Mouse (Mus musculus) layer of hippocampus, adult 2 months (tissue): ENCODE measurements around the gene Adam8. TPM values are rescaled to one million over a fixed set of nuclear protein-coding genes. Genes with fewer than 3 reads are reported as not detected.
A peak's percentile ranks its signal among the peaks of the same experiment; 100 is the strongest.

Experiments
- DNase-seq, 2 experiments: peaks; one replicate each; pipeline ENCODE4 v3.0.0; 2022; ENCODE audit warnings: low spot score in 2 of 2
- H3K27ac ChIP-seq: fragments of 200-600 bp; 2 replicates; pipeline ENCODE4 v1.8.1; 2022
- H3K4me3 ChIP-seq: fragments of 200-600 bp; 2 replicates; pipeline ENCODE4 v1.8.1; 2022; ENCODE audit warnings: mild to moderate bottlenecking
- CTCF ChIP-seq: fragments of 200-600 bp; conservative IDR thresholded peaks from 2 replicates; pipeline ENCODE4 v1.8.1; 2022; ENCODE audit warnings: antibody characterized with exemption, mild to moderate bottlenecking, moderate library complexity
- long read RNA-seq, 2 experiments: library from polyadenylated mRNA; stranded (forward); transcript quantifications; one replicate each; pipeline ENCODE4 v2.0.0; 2021; ENCODE audit warnings: borderline mapping rate in 2 of 2
- total RNA-seq, 2 experiments: library from RNA; stranded (reverse); gene quantifications; 2 replicates each; pipeline ENCODE4 v1.2.3; 2021

The Adam8 gene
- total RNA-seq = 1 to 10 TPM; 3.4 to 6.0 TPM
- long read RNA-seq, experiment 1, partial matches to known transcripts = 0 of 2 reads
- long read RNA-seq, experiment 1, other reads (novel, unspliced or antisense) = 1 of 2 reads
- long read RNA-seq, experiment 2, partial matches to known transcripts = 0 of 1 reads
- long read RNA-seq, experiment 2, other reads (novel, unspliced or antisense) = 1 of 1 reads

DNA sequence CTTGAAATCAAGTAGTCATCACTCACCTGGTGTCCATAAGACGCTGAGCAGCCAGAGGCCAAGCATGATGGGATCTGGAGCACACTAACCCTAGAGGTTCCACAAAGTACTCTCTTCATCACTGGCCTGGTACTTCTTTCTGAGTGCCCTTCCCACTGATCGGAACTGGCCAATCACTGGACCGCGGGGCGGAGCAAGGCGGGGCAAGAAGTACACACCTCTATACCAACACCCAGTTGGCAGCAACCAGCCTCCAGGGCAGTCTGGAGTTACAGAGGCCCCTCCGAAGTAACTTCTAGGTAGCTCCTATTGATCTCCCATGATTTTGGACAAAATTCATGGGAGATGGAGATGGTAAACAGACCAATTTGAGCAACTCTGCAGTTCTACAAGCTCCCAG, at the start of gene Adam8:
Gene Adam8, minus strand, starts transcription at position 157 of the 400 bp plus-strand sequence.
- DNase-seq = no peak
- H3K4me3 ChIP-seq = no peak within 1 kb of the TSS
- no peak for TF ChIP-seq CTCF
- no peak within 1 kb of the TSS for H3K27ac ChIP-seq

DNA sequence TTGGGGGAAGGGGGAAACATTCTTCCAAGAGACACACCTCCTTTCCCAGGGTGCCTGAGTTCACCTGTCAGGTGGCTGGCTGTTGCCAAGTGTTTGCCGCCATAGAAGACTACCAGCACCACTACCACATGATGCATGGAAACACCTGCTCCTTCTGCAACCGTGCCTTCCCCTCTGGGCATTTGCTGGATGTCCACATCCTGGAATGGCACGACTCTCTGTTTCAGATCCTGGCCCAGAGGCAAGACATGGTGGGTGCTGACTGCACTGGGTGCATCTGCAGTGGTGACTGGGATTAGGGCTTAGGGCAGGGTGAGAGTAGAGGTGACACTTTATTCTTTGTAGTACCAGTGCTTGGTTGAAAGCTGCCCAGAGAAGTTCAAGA, 44.8 kb upstream of the Adam8 start:
- DNase-seq = no peak
- H3K27ac ChIP-seq = no peak overlapping the region
- peak overlapping the region; percentile 78 for H3K4me3 ChIP-seq
- no peak for TF ChIP-seq CTCF

DNA sequence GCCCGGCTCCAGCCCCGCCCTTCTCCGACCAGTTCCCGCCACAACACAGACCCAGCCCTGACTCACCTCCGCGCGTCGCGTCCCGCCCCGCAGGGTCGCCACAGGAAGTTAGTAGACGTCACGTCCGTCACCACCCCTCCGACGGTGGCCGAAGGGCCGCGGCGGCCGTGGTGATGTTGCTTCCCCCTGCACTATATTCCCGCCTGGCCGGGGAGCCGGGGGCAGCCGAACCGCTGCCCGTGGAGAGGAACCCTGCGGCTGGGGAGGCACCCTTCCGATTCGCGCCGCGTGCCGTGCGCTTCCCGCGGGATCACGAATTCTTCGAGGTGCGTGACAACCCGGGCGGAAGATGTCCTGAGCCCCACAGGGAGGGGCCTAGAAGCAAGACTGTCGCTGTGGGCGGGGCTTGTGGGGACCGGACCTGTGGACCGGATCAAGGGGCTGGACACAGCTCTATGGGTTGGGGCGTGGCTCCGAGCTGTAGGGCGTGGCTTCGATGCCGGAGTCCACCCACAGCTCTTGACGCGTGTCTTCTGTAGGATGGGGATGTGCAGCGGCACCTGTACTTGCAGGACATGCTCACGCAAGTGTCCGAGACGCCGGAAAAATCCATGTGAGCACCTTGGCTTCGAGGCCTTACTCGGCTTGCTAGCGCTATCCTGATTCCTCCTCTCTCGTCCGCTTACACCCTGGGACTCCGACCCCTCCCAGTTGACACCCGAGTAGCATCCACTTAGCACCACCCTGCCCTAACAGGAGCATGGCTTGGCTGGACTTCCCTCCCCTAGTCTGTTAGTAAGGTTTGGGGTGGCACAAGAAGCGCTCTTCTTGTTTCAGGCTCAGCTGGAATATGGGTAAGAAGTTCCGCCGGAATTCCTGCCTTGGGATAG, 44.2 kb upstream of the Adam8 start, which contains the start of the genes Zfp511 and Tubgcp2:
Gene Zfp511, plus strand, starts transcription at position 111 of the 890 bp plus-strand sequence.
Gene Tubgcp2, minus strand, starts transcription at position 389 of the 890 bp plus-strand sequence.
- peak within 1 kb of the TSS; percentile 78 for H3K4me3 ChIP-seq
- no peak for TF ChIP-seq CTCF
- H3K27ac ChIP-seq = peak within 1 kb of the TSS; percentile 98
- DNase-seq = peak; percentile 89 to 93

DNA sequence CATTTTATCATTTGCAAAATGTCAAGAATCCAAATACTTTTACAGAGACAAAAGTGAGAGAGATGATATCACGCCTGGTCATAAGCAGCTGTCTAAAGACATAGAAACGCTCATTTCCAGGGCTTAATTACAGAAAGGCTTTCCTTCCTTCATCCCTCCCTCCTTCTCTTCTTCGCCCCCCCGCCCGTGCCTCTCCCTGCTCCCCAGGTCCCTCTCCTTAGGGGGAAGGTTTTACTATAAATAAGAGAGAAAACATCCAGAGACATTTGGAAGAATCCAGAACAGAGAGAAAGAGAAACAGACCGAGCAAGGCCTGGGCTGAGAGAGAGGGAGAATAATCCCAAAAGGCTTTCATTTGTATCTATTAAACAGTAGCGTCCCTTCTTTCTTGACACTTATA, 43.1 kb upstream of the Adam8 start:
- Histone ChIP-seq H3K4me3 (peak overlapping the region; percentile 78), H3K27ac (peak overlapping the region; percentile 98; the same call in 1 of the 2 replicates)
- DNase-seq = no peak
- no peak for TF ChIP-seq CTCF

DNA sequence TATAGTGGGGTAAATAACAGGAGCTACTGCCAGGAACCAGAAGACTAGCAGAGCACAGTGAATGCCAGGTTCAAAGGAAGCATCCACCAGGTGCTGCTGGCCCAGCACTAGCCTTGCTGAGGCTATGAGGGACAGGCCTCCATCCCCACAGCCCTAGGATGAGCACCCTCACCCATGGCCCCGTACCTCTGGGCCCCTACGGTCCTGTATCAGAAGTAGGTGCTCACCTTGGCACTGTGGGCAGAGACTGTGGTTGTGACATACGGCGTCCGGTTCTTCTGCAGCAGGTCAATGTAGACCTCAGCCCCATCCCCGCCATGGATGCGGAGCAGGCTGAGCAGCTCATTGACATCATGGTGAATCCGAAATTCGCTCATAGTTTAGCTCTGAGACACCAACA, 41.0 kb upstream of the Adam8 start:
- Histone ChIP-seq H3K4me3 (no peak overlapping the region), H3K27ac (no peak overlapping the region)
- no peak for DNase-seq
- no peak for TF ChIP-seq CTCF

DNA sequence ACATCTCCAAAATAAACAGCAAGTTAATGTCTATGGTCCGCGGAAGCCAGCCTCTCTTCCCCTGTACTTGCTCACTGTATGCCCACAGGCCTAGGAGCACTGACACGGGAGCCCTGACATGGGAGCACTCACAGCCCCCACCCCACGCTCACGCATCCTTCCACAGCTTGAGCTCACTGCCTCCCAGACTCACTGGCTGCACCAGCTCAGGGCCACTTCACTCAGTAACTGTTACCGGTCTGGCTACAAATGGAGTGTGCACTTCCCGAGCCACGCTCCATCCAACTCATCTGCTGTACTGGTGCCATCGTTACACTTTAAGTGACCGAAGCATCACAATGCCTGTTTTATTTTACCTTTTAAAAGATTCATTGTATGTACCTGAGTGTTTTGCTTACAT, 40.0 kb upstream of the Adam8 start:
- Histone ChIP-seq H3K4me3 (no peak overlapping the region), H3K27ac (no peak overlapping the region)
- TF ChIP-seq CTCF = no peak
- no peak for DNase-seq

DNA sequence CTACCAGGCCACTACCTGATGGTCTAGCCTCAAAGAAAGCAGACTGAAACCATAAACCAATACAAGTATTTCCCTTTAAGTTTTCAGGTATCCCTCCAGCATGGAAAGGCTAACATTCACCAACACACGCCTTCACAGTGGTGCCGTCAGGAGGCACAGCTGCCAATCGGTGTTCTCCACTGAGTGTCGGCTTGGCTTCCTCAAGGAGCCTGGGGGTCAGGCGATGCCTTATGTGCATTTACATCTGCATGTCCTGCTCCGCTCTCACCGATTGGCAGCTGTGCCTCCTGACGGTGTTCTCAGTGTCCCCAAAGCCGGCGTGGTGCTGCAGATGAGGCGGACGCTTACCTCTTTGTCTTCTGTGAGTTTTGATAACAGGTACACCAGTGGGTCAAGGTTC, 39.4 kb upstream of the Adam8 start:
- H3K27ac ChIP-seq = no peak overlapping the region
- TF ChIP-seq CTCF = no peak
- DNase-seq = no peak

DNA sequence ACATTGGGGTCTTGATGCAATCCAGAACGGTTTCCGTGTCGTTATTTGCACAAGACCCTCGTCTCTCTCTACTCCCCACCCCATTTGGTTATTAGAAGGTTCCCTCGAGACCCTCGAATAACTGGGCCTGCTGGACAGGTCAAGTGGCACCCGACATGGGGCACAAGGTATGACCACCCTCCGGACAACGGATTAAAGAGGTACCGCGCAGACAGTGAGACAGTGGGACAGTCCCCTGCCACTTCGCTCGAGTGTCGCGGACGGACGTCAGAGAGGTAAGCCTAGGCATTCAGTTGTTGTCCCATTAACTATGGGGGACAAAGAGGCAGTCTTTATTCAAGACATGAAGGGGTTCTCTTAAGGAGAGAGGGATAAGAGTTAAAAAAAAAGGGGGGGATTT, 19.0 kb upstream of the Adam8 start:
- no peak overlapping the region for H3K4me3 ChIP-seq
- no peak for DNase-seq
- no peak overlapping the region for H3K27ac ChIP-seq
- TF ChIP-seq CTCF = no peak

More for the DNA sequence above, 39.4 kb upstream of the Adam8 start:
- H3K4me3 ChIP-seq = no peak overlapping the region

DNA sequence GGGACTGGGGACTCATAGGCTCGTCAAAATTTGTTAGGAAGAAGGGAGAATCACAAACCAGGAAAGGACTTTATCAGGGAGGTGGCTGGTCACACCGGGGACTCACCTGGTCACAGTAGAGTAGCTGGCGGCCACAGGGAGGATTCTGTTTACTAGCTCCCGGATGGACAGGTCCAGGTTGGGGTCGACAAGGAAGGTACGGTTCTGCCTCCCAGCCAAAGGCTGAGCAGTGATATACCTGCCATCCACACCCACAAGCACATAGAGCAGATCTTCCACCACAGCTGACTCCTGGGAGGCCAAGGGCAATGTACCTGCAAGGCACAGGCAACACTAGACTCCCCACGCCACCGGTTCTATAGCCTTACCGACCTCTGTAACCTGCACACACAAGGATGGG, 15.4 kb upstream of the Adam8 start:
- TF ChIP-seq CTCF = no peak
- DNase-seq = no peak
- Histone ChIP-seq H3K27ac (no peak overlapping the region), H3K4me3 (no peak overlapping the region)

DNA sequence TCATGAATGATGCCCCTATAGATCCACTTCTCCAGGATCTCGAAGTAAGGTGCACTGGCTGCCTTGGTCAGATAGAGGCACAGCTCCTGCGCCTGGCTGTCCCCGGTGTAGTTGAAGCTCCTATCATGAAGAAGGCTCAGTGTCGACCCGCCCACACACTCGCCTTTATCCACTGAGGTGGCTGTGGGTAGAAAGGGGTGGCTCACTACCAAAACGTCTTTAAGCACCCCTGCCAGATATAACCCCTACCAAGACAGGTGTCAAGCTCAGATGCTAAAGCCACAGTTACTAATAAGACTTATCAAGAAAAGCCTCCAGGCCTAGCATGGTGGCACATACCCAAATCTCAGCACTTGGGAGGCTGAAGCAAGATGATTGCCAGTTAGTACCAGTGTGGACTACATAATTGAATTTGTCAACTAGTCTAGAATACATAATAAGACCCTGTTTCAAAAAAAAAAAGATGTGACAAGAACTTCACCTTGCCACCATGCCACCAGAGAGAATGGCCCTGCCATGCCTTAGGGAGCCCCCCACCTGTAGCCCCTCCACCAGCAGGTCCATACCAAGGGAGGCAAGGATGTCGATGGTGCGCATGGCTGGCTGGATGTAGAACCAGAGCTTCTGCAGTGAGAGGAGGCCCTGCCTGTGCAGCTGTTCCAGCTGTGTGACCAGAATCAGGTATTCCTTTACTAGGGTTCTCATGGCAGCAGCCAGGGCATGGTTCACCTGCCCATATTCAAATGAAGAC, 14.7 kb upstream of the Adam8 start:
- H3K27ac ChIP-seq = no peak overlapping the region
- TF ChIP-seq CTCF = no peak
- no peak overlapping the region for H3K4me3 ChIP-seq
- DNase-seq = no peak

DNA sequence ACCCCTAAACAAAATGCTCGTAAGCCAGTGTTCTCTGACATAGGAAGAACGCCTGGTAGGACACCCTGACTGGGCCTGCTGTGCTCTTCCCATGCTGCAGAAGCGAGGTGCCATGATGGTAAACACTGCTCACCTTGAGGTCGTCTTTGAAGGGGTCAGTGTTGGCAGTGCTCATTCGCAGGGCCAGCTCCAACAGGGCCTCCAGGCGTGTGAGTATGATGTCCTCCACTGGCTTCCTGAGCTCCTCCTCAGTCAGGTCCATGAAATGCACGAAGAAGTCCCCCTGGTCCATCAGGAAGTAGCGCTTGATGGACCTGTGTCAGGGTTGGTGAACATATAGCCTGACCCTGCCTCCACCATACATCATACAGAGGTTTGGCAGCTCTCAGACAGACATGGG, 12.3 kb upstream of the Adam8 start:
- Histone ChIP-seq H3K4me3 (no peak overlapping the region), H3K27ac (no peak overlapping the region)
- no peak for TF ChIP-seq CTCF
- DNase-seq = no peak

DNA sequence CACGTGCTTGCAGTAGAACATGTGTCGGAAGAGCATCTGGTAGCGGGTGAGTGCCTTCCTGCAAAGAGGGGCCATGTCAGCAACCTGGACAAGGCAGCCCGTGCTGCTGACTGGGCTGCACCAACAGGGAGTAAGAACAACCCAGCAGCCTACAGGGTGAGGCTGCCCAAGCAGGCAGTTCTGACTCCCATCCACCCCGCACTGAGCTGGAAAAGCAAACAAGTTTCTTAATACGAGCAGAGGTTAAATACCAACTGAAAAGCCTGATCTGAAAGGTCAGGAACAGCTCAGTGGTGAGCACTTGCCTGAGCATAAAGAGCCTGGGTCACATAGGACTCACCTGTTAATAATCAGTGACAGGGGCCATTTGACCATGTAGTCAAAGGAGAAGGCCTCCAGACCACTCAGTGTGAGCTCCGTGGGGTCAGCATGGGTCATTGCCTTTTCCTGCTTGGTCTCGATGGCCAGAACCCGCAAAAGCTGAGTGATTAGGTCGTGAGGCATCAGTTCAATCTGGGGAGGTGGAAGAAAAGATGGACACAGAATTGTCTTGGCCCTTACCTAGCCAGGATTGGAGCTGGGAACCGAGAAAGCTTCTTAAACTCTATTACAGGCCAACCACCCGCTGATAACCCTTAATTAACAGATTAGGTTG, 8.9 kb upstream of the Adam8 start:
- Histone ChIP-seq H3K4me3 (no peak overlapping the region), H3K27ac (no peak overlapping the region)
- no peak for DNase-seq
- TF ChIP-seq CTCF = no peak

DNA sequence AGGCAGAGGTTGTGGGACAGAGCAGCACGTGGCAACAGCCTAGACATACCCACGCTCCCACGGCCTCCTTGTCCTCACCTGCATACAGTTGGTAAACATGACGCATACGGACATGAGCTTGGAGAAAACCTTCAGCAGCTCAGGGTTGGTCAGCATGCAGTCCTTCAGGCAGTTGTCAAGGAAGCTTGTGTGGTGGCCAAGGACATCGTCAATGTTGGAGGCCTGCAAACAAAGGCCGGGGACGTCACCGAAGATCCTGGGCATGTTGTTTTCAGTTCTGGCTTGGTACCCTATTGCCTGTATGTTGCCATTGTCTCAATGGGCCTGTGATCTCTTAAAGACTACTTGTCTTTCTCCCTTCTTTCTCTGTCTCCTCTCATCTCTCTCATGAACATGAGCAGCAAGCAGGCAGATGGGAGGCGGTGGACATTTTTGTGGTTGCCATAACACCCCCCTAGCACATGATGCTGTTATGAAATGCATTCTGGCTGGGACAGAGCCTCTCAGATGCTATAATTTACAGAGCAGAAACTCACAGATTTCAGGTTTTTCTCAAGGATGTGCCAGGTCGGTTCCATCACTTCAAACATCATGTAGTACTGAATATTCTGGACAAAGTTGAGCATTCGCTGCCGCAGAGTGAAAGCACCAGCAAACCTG, 6.5 kb upstream of the Adam8 start:
- H3K27ac ChIP-seq = peak overlapping the region; percentile 76
- TF ChIP-seq CTCF = no peak
- DNase-seq = peak; percentile 36 to 51
- peak overlapping the region; percentile 20 for H3K4me3 ChIP-seq
